Mouse (Mus musculus) myocyte (in vitro differentiated cells): ENCODE measurements around the gene Adi1.

Source experiments
- E2F4 ChIP-seq: IDR thresholded peaks from one replicate; pipeline ENCODE4 v1.6.1; 2011; ENCODE audit warnings: mild to moderate bottlenecking, control low read depth, moderate library complexity; ENCODE audit not compliant: insufficient read depth
- POLR2A ChIP-seq: IDR thresholded peaks from one replicate; pipeline ENCODE4 v1.6.1; 2011; ENCODE audit warnings: low read depth, mild to moderate bottlenecking, control low read depth, moderate library complexity; ENCODE audit not compliant: insufficient read length
- POLR2AphosphoS2 ChIP-seq: IDR thresholded peaks from one replicate; pipeline ENCODE4 v1.6.1; 2011; ENCODE audit warnings: low read depth, control low read depth; ENCODE audit not compliant: insufficient read length

GRCm38 (mm10) chr12:28688996-28689395, 14.0 kb downstream of the Adi1 start:
- no peak for TF ChIP-seq POLR2AphosphoS2
- no peak for TF ChIP-seq POLR2A
- no peak for TF ChIP-seq E2F4
